Mouse (Mus musculus) embryonic facial prominence, embryonic 14.5 days (tissue): ENCODE results near the gene Cd1d1. TPM values are rescaled to one million over a fixed set of nuclear protein-coding genes. Genes with fewer than 3 reads are reported as not detected.
A peak's percentile ranks its signal among the peaks of the same experiment; 100 is the strongest.

ENCODE experiments used
- ATAC-seq: fragments of 200-750 bp; cut with Nextera tagmentation; 2 replicates; pipeline ENCODE4 v1.8.0; 2017; ENCODE audit warnings: low read depth, moderate number of reproducible peaks, moderate TSS enrichment
- DNase-seq: peaks from one replicate; pipeline ENCODE4 v3.0.0-alpha.2; 2015; ENCODE audit warnings: low spot score
- H3K27ac ChIP-seq: fragments of 300-500 bp; sonication (generic); replicated peaks from 2 replicates; pipeline ENCODE4 v1.5.1; 2014; ENCODE audit warnings: low read depth, mild to moderate bottlenecking, low read length, moderate library complexity
- H3K27me3 ChIP-seq: fragments of 300-500 bp; sonication (generic); replicated peaks from 2 replicates; pipeline ENCODE4 v1.6.1; 2014; ENCODE audit warnings: low read length; ENCODE audit not compliant: control insufficient read depth, insufficient read depth
- H3K36me3 ChIP-seq: fragments of 300-500 bp; sonication (generic); 2 replicates; pipeline ENCODE4 v1.6.1; 2014; ENCODE audit warnings: low read length, mixed read lengths; ENCODE audit not compliant: control insufficient read depth, insufficient read depth
- H3K4me1 ChIP-seq: fragments of 300-500 bp; sonication (generic); 2 replicates; pipeline ENCODE4 v1.6.1; 2014; ENCODE audit warnings: antibody characterized with exemption, low read length; ENCODE audit not compliant: control insufficient read depth, insufficient read depth
- H3K4me2 ChIP-seq: fragments of 300-500 bp; sonication (generic); 2 replicates; pipeline ENCODE4 v1.6.1; 2014; ENCODE audit warnings: low read depth, mild to moderate bottlenecking, low read length, moderate library complexity, mixed read lengths
- H3K4me3 ChIP-seq: fragments of 300-500 bp; sonication (generic); 2 replicates; pipeline ENCODE4 v1.5.1; 2014; ENCODE audit warnings: low read depth, mild to moderate bottlenecking, low read length
- H3K9ac ChIP-seq: fragments of 300-500 bp; sonication (generic); 2 replicates; pipeline ENCODE4 v1.6.1; 2014; ENCODE audit warnings: low read depth, mild to moderate bottlenecking, low read length, moderate library complexity, mixed read lengths
- H3K9me3 ChIP-seq: fragments of 300-500 bp; sonication (generic); 2 replicates; pipeline ENCODE4 v1.6.1; 2016; ENCODE audit warnings: low read length; ENCODE audit not compliant: control insufficient read depth
- WGBS: fragments of 180-500 bp; shearing (Covaris S2); extraction: QIAGEN DNeasy Blood & Tissue Kit; methylation state at CpG from one replicate; pipeline ENCODE4 v1.1.7; 2014; 5-methylcytosine and 5-hydroxymethylcytosine counted together
- polyA plus RNA-seq: library from polyadenylated mRNA; unstranded; fragments of >200 nt; fragmentation: Nextera tagmentation; extraction: Ambion mirVana; gene quantifications from 2 replicates; pipeline ENCODE4 v1.2.1, GENCODE M21; 2014

Gene Cd1d1
- polyA plus RNA-seq, 1 experiment from 2014 or later, result 26.6 TPM

DNA sequence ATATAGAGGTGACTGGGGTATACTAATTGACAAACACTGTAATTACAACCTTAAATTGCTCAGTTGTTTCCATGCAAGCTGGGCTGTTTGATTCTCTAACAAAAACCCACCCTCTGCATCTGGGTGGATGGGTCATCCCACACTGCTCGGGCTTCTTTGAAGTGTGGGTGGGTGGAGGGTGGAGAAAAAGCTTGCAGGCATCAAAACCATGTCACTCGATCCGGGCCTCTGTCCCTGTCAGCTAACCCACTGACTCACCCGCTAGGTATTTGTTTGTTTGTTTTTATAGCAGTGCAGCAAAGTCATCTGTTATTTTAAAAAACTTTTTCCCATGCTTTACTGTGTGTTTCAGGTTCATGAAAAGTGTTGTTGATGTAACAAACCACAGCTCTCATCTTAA is 43.9 kb downstream of the Cd1d1 start:
- Histone ChIP-seq H3K9me3 (peaks cover 8% of the 10 kb centered on the region; the same call in 1 of the 2 replicates), H3K27me3 (no peaks in the 10 kb centered on the region), H3K9ac (no peak overlapping the region), H3K36me3 (no peaks in the 10 kb centered on the region), H3K4me1 (peaks cover 4% of the 10 kb centered on the region; the same call in 1 of the 2 replicates), H3K27ac (no peak overlapping the region), H3K4me3 (no peak overlapping the region), H3K4me2 (no peak overlapping the region)
- ATAC-seq (no peak), DNase-seq (peak; percentile 8)
- 11% methylated on average over 4 of the region's 4 CpGs for WGBS

GRCm38 (mm10) chr3:86954521-86954920 is 44.7 kb downstream of the Cd1d1 start:
- Histone ChIP-seq H3K4me2 (no peak overlapping the region), H3K36me3 (no peaks in the 10 kb centered on the region), H3K9me3 (peaks cover 8% of the 10 kb centered on the region; the same call in 1 of the 2 replicates), H3K9ac (no peak overlapping the region), H3K4me3 (no peak overlapping the region), H3K27me3 (no peaks in the 10 kb centered on the region), H3K4me1 (peaks cover 4% of the 10 kb centered on the region; the same call in 1 of the 2 replicates), H3K27ac (no peak overlapping the region)
- DNase-seq (no peak), ATAC-seq (no peak)
- WGBS, result 19% methylated on average over 1 of the region's 1 CpGs

DNA sequence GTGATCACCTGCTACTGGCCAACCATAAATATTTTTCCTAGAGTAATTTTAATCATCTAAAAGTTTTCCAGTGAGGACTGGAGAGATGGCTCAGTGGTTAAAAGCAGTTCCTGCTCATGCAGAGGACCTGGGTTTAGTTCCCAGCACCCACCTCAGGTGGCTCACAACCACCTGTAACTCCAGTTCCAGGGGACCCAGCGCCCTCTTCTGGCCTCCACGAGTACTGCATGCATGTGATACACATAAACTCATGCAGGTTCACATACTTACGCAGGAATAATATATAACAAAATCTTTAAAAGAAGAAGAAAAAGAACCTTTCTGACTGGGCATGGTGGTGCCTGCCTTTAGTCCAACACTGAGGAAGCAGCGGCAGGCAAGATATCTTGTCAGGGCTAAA is 45.4 kb downstream of the Cd1d1 start:
- no peak overlapping the region for H3K27ac ChIP-seq
- H3K36me3 ChIP-seq, result no peaks in the 10 kb centered on the region
- H3K4me3 ChIP-seq, result no peak overlapping the region
- H3K27me3 ChIP-seq, result no peaks in the 10 kb centered on the region
- H3K4me1 ChIP-seq, result peaks cover 4% of the 10 kb centered on the region; the same call in 1 of the 2 replicates
- H3K9ac ChIP-seq, result no peak overlapping the region
- WGBS, result 88% methylated on average over 4 of the region's 4 CpGs
- DNase-seq (no peak), ATAC-seq (no peak)
- no peak overlapping the region for H3K4me2 ChIP-seq
- peaks cover 8% of the 10 kb centered on the region; the same call in 1 of the 2 replicates for H3K9me3 ChIP-seq

GRCm38 (mm10) chr3:86950652-86951051 is 48.6 kb downstream of the Cd1d1 start:
- H3K4me1 ChIP-seq, result peaks cover 4% of the 10 kb centered on the region; the same call in 1 of the 2 replicates
- H3K9ac ChIP-seq, result no peak overlapping the region
- WGBS, result 33% methylated on average over 2 of the region's 2 CpGs
- no peaks in the 10 kb centered on the region for H3K36me3 ChIP-seq
- H3K4me2 ChIP-seq, result no peak overlapping the region
- no peak overlapping the region for H3K4me3 ChIP-seq
- H3K27me3 ChIP-seq, result no peaks in the 10 kb centered on the region
- H3K27ac ChIP-seq, result no peak overlapping the region
- H3K9me3 ChIP-seq, result peaks cover 8% of the 10 kb centered on the region; the same call in 1 of the 2 replicates
- ATAC-seq (no peak), DNase-seq (no peak)

Other genes with a start within 250 kb of the Cd1d1 start
- gene Dclk2, start 78.6 kb downstream of the Cd1d1 start, polyA plus RNA-seq, result 9.9 and 13.0 TPM in 2 replicates
- 12.8 and 14.1 TPM in 2 replicates for gene Kirrel, start 175.3 kb upstream of the Cd1d1 start, polyA plus RNA-seq